Mouse (Mus musculus): Measurements from ENCODE around the gene Svs1.
"Not testable (repeated sequence)": the region's sequence is repeated elsewhere in the genome, so short reads cannot be mapped to it uniquely, and the experiment has no call there.

The Svs1 gene

GRCm38 (mm10) chr6:48986444-48986990, at the start of gene Svs1:
Gene Svs1 (plus strand): TSS chr6:48986861.
- DNase-seq (ENCODE audit: low spot score): peak; percentile 12

GRCm38 (mm10) chr6:48949596-48949995, 37.1 kb upstream of the Svs1 start:
- no peak for DNase-seq (ENCODE audit: low spot score)

- DNase-seq (ENCODE audit: low spot score): no peak
These were observed 36.0 kb upstream of the Svs1 start for GRCm38 (mm10) chr6:48950676-48951075.

- DNase-seq (ENCODE audit: low spot score): no peak
These were observed 35.0 kb upstream of the Svs1 start for GRCm38 (mm10) chr6:48951630-48952029.

GRCm38 (mm10) chr6:48953220-48953619, 33.4 kb upstream of the Svs1 start:
- DNase-seq (ENCODE audit: low spot score): no peak

- no peak for DNase-seq (ENCODE audit: low spot score)
These were observed 32.5 kb upstream of the Svs1 start for GRCm38 (mm10) chr6:48954211-48954610.

GRCm38 (mm10) chr6:48954946-48955345, 31.7 kb upstream of the Svs1 start:
- DNase-seq (ENCODE audit: low spot score): peak; percentile 9

GRCm38 (mm10) chr6:48956785-48957184, 29.9 kb upstream of the Svs1 start:
- no peak for DNase-seq (ENCODE audit: low spot score)

- no peak for DNase-seq (ENCODE audit: low spot score)
These were observed 28.6 kb upstream of the Svs1 start for GRCm38 (mm10) chr6:48958053-48958452.

GRCm38 (mm10) chr6:48959151-48959550, 27.5 kb upstream of the Svs1 start:
- DNase-seq (ENCODE audit: low spot score): not testable (repeated sequence)

GRCm38 (mm10) chr6:48966696-48967095, 20.0 kb upstream of the Svs1 start:
- DNase-seq (ENCODE audit: low spot score): not testable (repeated sequence)

- no peak for DNase-seq (ENCODE audit: low spot score)
These were observed 18.8 kb upstream of the Svs1 start for GRCm38 (mm10) chr6:48967868-48968267.

- DNase-seq (ENCODE audit: low spot score): no peak
These were observed 12.0 kb upstream of the Svs1 start, which contains the start of gene Doxl2 for GRCm38 (mm10) chr6:48974663-48975062. Gene Doxl2 (plus strand): TSS chr6:48974963.

GRCm38 (mm10) chr6:48979616-48980015, 7.0 kb upstream of the Svs1 start:
- no peak for DNase-seq (ENCODE audit: low spot score)

GRCm38 (mm10) chr6:48982305-48982704, 4.4 kb upstream of the Svs1 start:
- no peak for DNase-seq (ENCODE audit: low spot score)

GRCm38 (mm10) chr6:48989971-48990370, 3.3 kb downstream of the Svs1 start:
- no peak for DNase-seq (ENCODE audit: low spot score)

GRCm38 (mm10) chr6:48991991-48992390, 5.3 kb downstream of the Svs1 start:
- DNase-seq (ENCODE audit: low spot score): no peak

GRCm38 (mm10) chr6:48998186-48998585, 11.5 kb downstream of the Svs1 start:
- no peak for DNase-seq (ENCODE audit: low spot score)

GRCm38 (mm10) chr6:48998796-48999195, 12.1 kb downstream of the Svs1 start:
- no peak for DNase-seq (ENCODE audit: low spot score)

GRCm38 (mm10) chr6:49003381-49003780, 16.7 kb downstream of the Svs1 start:
- no peak for DNase-seq (ENCODE audit: low spot score)

GRCm38 (mm10) chr6:49007981-49008380, 21.3 kb downstream of the Svs1 start:
- peak; percentile 56 for DNase-seq (ENCODE audit: low spot score)

GRCm38 (mm10) chr6:49008420-49009160, 21.9 kb downstream of the Svs1 start:
- no peak for DNase-seq (ENCODE audit: low spot score)

GRCm38 (mm10) chr6:49009161-49009555, 22.5 kb downstream of the Svs1 start:
- DNase-seq (ENCODE audit: low spot score): no peak

GRCm38 (mm10) chr6:49009665-49010064, 23.0 kb downstream of the Svs1 start:
- DNase-seq (ENCODE audit: low spot score): no peak
